Mouse (Mus musculus) thymus, adult 18-20 months (tissue): Measurements from ENCODE around the gene Tph2.

Experiments
- DNase-seq, 2 experiments: peaks; one replicate each; pipeline ENCODE4 v3.0.0; 2022; ENCODE audit warnings: mixed read lengths in 2 of 2

The Tph2 gene

GRCm38 (mm10) chr10:115127907-115128306 is 56.9 kb downstream of the Tph2 start:
- no peak for DNase-seq

- DNase-seq = no peak
Measured at GRCm38 (mm10) chr10:115125550-115125949, 59.3 kb downstream of the Tph2 start.

GRCm38 (mm10) chr10:115125027-115125426 is 59.8 kb downstream of the Tph2 start:
- no peak for DNase-seq

- DNase-seq = no peak
Measured at GRCm38 (mm10) chr10:115107666-115108540, 76.9 kb downstream of the Tph2 start.

- DNase-seq = no peak
Measured at GRCm38 (mm10) chr10:115104175-115104574, 80.6 kb downstream of the Tph2 start.

- DNase-seq = no peak
Measured at GRCm38 (mm10) chr10:115099890-115100580, 84.8 kb downstream of the Tph2 start.

GRCm38 (mm10) chr10:115097163-115097562 is 87.7 kb downstream of the Tph2 start:
- DNase-seq = no peak

GRCm38 (mm10) chr10:115096191-115096590 is 88.6 kb downstream of the Tph2 start:
- DNase-seq = no peak

GRCm38 (mm10) chr10:115078232-115078631 is 106.6 kb downstream of the Tph2 start:
- no peak for DNase-seq

- DNase-seq = no peak
Measured at GRCm38 (mm10) chr10:115069123-115069911, 115.5 kb downstream of the Tph2 start.

- no peak for DNase-seq
Measured at GRCm38 (mm10) chr10:115063936-115064335, 120.9 kb downstream of the Tph2 start.

GRCm38 (mm10) chr10:115061498-115061897 is 123.3 kb downstream of the Tph2 start:
- DNase-seq = no peak

- no peak for DNase-seq
Measured at GRCm38 (mm10) chr10:115060759-115061158, 124.1 kb downstream of the Tph2 start.

GRCm38 (mm10) chr10:115051602-115052001 is 133.2 kb downstream of the Tph2 start:
- DNase-seq = no peak

GRCm38 (mm10) chr10:115050674-115051073 is 134.1 kb downstream of the Tph2 start:
- no peak for DNase-seq

- no peak for DNase-seq
Measured at GRCm38 (mm10) chr10:115050178-115050577, 134.6 kb downstream of the Tph2 start.

- DNase-seq = no peak
Measured at GRCm38 (mm10) chr10:115048565-115048964, 136.3 kb downstream of the Tph2 start.

- DNase-seq = no peak
Measured at GRCm38 (mm10) chr10:115035748-115036147, 149.1 kb downstream of the Tph2 start.
